Mouse (Mus musculus) neural tube, embryonic 15.5 days (tissue): ENCODE measurements around the gene Lmod2. TPM values are rescaled to one million over a fixed set of nuclear protein-coding genes. Genes with fewer than 3 reads are reported as not detected.

ENCODE experiments used
- ATAC-seq: fragments of 200-750 bp; cut with Nextera tagmentation; 2 replicates; pipeline ENCODE4 v1.8.0; 2017; ENCODE audit warnings: mild to moderate bottlenecking, moderate TSS enrichment, moderate library complexity; ENCODE audit not compliant: low FRiP score
- H3K27ac ChIP-seq: fragments of 300-500 bp; sonication (generic); replicated peaks from 2 replicates; pipeline ENCODE4 v1.5.1; 2015; ENCODE audit warnings: mild to moderate bottlenecking, inconsistent platforms
- H3K27me3 ChIP-seq: fragments of 300-500 bp; sonication (generic); replicated peaks from 2 replicates; pipeline ENCODE4 v1.6.1; 2015; ENCODE audit warnings: inconsistent platforms
- H3K36me3 ChIP-seq: fragments of 300-500 bp; sonication (generic); 2 replicates; pipeline ENCODE4 v1.6.1; 2015; ENCODE audit warnings: inconsistent platforms
- H3K4me1 ChIP-seq: fragments of 300-500 bp; sonication (generic); 2 replicates; pipeline ENCODE4 v1.6.1; 2015; ENCODE audit warnings: inconsistent platforms
- H3K4me2 ChIP-seq: fragments of 300-500 bp; sonication (generic); 2 replicates; pipeline ENCODE4 v1.6.1; 2015; ENCODE audit warnings: inconsistent platforms, mild to moderate bottlenecking, moderate library complexity
- H3K4me3 ChIP-seq: fragments of 300-500 bp; sonication (generic); replicated peaks from 2 replicates; pipeline ENCODE4 v1.5.1; 2015; ENCODE audit warnings: mild to moderate bottlenecking, inconsistent platforms
- H3K9ac ChIP-seq: fragments of 300-500 bp; sonication (generic); replicated peaks from 2 replicates; pipeline ENCODE4 v1.6.1; 2015; ENCODE audit warnings: mild to moderate bottlenecking, inconsistent platforms
- H3K9me3 ChIP-seq: fragments of 300-500 bp; sonication (generic); replicated peaks from 2 replicates; pipeline ENCODE4 v1.6.1; 2016; ENCODE audit warnings: inconsistent platforms
- WGBS: fragments of 180-500 bp; shearing (Covaris S2); methylation state at CpG from one replicate; pipeline ENCODE4 v1.1.7; 2015; ENCODE audit warnings: mixed read lengths; 5-methylcytosine and 5-hydroxymethylcytosine counted together
- polyA plus RNA-seq: library from polyadenylated mRNA; unstranded; fragments of >200 nt; fragmentation: Nextera tagmentation; extraction: Ambion mirVana; gene quantifications from 2 replicates; pipeline ENCODE4 v1.2.1, GENCODE M21; 2015

The Lmod2 gene
- polyA plus RNA-seq, 1 experiment from 2014 or later = 0.32 TPM

DNA sequence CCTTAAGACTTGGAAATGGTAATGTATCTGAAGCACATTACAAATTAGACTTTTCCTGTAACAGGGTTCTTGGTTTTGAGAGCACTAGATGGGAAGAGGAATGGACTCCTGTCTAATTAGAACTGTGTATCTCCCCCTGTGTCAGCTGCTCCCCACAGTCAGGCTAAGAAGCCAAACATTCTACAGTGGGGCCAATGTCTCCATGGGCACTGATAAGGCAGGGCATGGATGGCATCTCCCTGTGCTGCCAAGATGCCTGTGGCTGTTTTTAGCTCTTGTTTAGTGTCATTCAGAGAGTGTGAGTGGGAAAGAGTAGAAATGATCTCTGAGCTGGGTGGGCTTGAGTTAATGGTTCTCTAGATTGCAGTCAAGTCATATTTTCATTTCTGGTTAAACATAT is 24.2 kb upstream of the Lmod2 start:
- no peaks in the 10 kb centered on the region for H3K9me3 ChIP-seq
- no peaks in the 10 kb centered on the region for H3K4me1 ChIP-seq
- H3K36me3 ChIP-seq = no peaks in the 10 kb centered on the region
- H3K27ac ChIP-seq = no peak overlapping the region
- ATAC-seq = no peak
- no peak overlapping the region for H3K4me2 ChIP-seq
- H3K27me3 ChIP-seq = no peaks in the 10 kb centered on the region
- no peak overlapping the region for H3K4me3 ChIP-seq
- H3K9ac ChIP-seq = no peak overlapping the region

DNA sequence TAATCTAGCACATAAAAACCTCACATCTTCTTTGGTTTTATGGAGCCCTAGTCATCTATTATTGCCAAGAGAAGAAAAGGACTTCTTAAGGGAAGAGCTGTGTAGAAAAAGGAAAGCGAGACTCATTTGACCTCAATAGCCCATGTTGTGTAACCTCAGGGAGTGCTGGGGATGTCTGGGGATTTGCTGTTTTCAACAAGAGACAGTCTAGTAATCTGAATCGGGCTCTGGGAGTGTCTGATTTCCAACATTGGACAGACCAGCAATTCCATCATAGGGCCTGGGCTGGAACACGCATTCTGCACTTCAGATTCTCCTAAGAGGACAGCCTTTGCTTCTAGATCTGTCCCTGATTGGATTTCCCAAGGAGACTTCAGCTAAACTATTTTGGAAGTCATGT is 14.1 kb upstream of the Lmod2 start:
- ATAC-seq = no peak
- Histone ChIP-seq H3K36me3 (no peaks in the 10 kb centered on the region), H3K4me1 (no peaks in the 10 kb centered on the region), H3K4me2 (no peak overlapping the region), H3K4me3 (no peak overlapping the region), H3K27ac (no peak overlapping the region), H3K27me3 (no peaks in the 10 kb centered on the region), H3K9me3 (no peaks in the 10 kb centered on the region), H3K9ac (no peak overlapping the region)
- WGBS = 75% methylated on average over 3 of the region's 3 CpGs

DNA sequence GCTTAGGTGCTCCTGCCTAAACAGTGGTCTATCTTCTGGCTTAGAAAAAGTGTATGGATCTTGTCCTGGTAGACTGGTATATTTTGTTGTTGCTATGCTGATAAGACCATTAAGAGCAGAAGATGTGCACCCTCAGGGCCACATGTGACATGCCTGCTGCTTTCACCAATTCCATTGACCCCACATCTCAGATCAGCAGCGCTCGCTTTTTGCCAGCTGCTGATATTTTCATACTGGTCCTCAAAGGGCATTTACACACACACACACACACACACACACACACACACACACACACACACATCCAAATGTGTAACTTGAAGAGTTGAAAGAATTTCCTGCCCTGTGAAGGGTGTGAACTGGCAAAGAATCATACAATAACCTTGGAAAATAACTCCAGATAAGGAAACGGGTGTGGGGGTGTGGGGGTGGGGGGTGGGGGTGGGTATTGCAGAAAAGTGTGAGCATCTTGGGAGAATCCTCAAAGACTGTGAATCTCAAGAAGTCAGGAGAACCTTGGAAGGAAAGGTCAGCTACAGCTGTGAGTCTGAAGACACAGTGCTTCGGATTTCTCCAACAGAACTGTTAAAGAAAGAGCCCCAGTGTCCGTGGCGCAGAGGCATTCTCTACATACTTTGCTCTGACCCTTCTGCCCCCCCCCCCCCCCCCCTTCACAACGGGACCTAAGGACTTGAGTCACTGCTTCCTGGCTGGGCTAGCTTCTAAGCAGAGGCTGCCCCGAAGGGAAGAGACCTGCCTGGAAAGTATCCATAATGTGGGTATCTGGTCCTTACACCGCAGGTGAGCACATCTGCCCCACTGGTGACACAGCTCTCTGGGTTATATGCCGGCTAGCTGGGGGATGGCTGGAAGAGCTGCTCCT is 11.9 kb upstream of the Lmod2 start:
- no peak for ATAC-seq
- 77% methylated on average over 10 of the region's 10 CpGs for WGBS

DNA sequence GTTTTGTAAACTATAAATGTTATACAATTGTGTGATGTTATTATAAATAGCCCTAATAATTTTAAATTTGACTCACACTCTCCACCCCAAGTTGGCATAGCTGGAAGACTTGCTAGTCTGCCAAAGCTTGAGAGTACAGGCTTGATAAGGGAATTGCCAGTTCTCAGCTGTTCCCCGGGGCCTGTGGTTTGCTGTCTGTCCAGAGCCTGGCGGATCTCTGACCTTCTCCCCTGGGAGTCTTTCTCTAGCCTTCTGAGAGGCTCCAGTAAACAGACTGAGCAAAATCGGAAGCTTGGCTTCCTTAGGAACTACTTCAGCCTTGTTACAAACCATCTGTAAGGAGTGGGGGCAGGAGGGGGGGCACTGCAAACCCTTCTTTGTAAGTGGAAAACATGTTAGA is 10.7 kb upstream of the Lmod2 start:
- H3K9me3 ChIP-seq = no peaks in the 10 kb centered on the region
- H3K27me3 ChIP-seq = no peaks in the 10 kb centered on the region
- no peaks in the 10 kb centered on the region for H3K4me1 ChIP-seq
- H3K27ac ChIP-seq = no peak overlapping the region
- no peaks in the 10 kb centered on the region for H3K36me3 ChIP-seq
- no peak overlapping the region for H3K4me2 ChIP-seq
- no peak overlapping the region for H3K9ac ChIP-seq
- no peak for ATAC-seq
- WGBS = 63% methylated on average over 3 of the region's 3 CpGs
- no peak overlapping the region for H3K4me3 ChIP-seq

More for the DNA sequence above, 11.9 kb upstream of the Lmod2 start:
- Histone ChIP-seq H3K36me3 (no peaks in the 10 kb centered on the region), H3K9me3 (no peaks in the 10 kb centered on the region), H3K4me3 (no peak overlapping the region), H3K4me1 (no peaks in the 10 kb centered on the region), H3K27ac (no peak overlapping the region), H3K27me3 (no peaks in the 10 kb centered on the region), H3K9ac (no peak overlapping the region), H3K4me2 (no peak overlapping the region)

DNA sequence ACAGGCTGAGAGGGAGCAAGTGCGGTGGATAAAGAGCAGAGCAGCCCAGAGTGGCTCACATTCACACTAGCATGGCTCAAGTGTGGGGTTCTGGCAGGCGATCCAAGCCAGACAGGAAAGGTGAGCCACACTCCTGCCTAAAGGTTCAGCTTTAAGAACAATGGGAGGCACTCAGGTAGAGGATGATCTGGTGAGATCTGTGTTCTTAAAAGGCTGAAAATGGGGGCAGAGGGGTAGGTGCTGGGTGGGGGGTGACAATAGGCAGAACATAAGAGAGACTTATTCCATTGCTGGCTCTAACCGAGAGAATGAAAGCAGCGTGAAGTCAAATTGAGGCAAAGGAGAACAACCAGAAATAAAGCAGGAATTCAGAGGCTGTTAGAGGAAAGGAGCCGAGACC is 7.3 kb upstream of the Lmod2 start:
- no peak overlapping the region for H3K4me2 ChIP-seq
- H3K27me3 ChIP-seq = no peaks in the 10 kb centered on the region
- ATAC-seq = no peak
- no peak overlapping the region for H3K9ac ChIP-seq
- H3K9me3 ChIP-seq = no peaks in the 10 kb centered on the region
- H3K27ac ChIP-seq = no peak overlapping the region
- no peaks in the 10 kb centered on the region for H3K36me3 ChIP-seq
- no peak overlapping the region for H3K4me3 ChIP-seq
- WGBS = 85% methylated on average over 5 of the region's 5 CpGs
- no peaks in the 10 kb centered on the region for H3K4me1 ChIP-seq

DNA sequence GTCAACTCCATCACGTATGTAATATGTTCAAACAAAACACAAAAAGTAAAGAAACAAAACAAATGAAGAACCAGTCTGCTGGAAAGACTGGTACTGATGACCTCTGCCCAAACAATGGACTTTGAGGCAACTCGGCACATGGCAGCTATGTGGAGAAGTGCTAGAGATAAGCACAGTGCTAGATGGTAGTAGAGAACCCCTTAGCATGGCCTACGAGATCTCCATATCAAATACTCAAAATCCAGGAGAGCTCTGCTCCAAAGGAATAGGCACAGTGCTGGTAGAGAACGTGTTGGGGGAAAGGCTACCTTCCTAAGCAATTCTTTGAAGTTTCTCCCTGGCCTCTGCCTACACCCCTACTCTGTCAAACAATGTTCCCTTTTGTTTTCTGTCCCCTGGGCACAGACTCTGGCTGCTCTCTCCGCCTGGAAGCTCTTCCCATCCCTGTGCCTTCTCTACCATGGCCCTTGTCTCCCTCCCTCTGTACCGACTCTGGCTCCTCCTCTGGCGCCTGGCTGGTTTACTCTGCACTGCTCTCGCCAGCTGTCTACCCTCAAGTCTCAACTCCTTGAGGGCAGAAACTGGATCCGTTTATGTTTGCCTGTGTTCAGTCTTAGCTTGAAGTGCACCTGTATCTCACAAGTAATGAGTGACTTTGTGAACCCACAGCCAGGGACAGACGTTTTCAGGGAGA is 5.9 kb upstream of the Lmod2 start:
- Histone ChIP-seq H3K4me3 (no peak overlapping the region), H3K27me3 (no peaks in the 10 kb centered on the region), H3K4me1 (no peaks in the 10 kb centered on the region), H3K9ac (no peak overlapping the region), H3K27ac (no peak overlapping the region), H3K4me2 (no peak overlapping the region), H3K36me3 (no peaks in the 10 kb centered on the region), H3K9me3 (no peaks in the 10 kb centered on the region)
- ATAC-seq = no peak
- WGBS = 62% methylated on average over 10 of the region's 10 CpGs

DNA sequence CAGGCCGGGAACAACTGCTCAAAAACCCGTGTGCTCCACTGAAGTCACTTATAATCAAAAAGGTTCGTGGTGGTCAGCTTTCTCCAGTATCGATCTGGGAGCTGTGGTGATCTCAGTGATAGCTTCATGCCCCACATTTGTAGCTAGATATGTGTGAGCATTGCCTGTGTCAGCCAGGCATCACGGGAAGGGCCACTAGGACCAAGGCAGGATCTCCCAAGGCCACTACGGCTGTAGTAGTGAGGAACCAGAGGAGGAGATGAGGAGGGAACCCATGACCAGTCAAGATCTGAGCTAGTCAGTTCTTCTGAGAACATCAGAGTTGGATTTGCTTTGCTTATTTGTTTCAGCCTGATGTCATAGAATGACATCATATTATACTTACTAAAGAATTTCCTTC is 1.6 kb downstream of the Lmod2 start:
- H3K27ac ChIP-seq = no peak overlapping the region
- no peak overlapping the region for H3K4me3 ChIP-seq
- no peak overlapping the region for H3K4me2 ChIP-seq
- no peaks in the 10 kb centered on the region for H3K36me3 ChIP-seq
- WGBS = 96% methylated on average over 6 of the region's 6 CpGs
- H3K9me3 ChIP-seq = no peaks in the 10 kb centered on the region
- H3K27me3 ChIP-seq = no peaks in the 10 kb centered on the region
- H3K4me1 ChIP-seq = no peaks in the 10 kb centered on the region
- no peak overlapping the region for H3K9ac ChIP-seq
- ATAC-seq = no peak

DNA sequence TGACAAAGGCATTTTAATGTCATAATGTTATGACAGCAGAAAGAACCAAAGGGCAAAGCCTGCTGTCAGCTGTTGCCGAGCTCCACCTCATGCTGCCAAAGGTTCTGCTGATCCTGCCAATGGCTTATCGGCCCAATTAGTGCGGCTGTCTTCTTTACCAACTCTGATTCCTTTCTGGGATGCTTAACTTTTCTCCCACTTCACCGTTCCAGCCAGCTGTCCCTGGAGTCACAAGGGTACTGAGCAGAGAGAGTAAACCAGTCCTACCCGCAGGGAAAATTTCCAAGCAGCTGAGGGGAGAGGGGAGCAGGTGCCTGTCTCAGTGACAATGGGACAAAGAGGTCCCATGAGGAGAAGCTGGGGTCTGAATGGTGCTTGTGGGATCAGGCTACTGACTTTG is 2.1 kb downstream of the Lmod2 start:
- no peak overlapping the region for H3K4me3 ChIP-seq
- no peaks in the 10 kb centered on the region for H3K9me3 ChIP-seq
- H3K27ac ChIP-seq = no peak overlapping the region
- no peak overlapping the region for H3K9ac ChIP-seq
- H3K27me3 ChIP-seq = no peaks in the 10 kb centered on the region
- H3K4me1 ChIP-seq = no peaks in the 10 kb centered on the region
- WGBS = 78% methylated on average over 5 of the region's 5 CpGs
- no peaks in the 10 kb centered on the region for H3K36me3 ChIP-seq
- no peak for ATAC-seq
- H3K4me2 ChIP-seq = no peak overlapping the region

DNA sequence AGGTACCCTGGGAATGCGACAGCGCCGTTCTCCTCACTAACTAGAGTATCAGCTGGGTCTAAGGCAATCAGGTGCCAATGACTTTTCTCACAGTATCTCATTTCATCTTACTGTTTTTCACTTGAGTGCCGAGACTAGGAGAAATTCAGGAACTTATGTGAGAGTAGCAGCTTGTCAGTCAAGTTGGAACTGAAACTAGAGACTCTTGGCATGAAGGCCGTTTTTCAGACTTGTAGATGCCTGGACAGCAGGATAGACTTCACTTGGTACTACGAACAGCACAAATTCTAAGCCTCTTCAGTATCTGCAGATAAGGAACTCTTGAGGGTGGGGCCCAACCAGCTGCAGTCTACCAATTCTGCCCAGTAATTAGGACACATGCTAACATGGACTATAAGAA is 2.6 kb downstream of the Lmod2 start:
- no peak for ATAC-seq
- H3K9ac ChIP-seq = no peak overlapping the region
- WGBS = 86% methylated on average over 6 of the region's 6 CpGs
- no peaks in the 10 kb centered on the region for H3K27me3 ChIP-seq
- no peaks in the 10 kb centered on the region for H3K9me3 ChIP-seq
- no peaks in the 10 kb centered on the region for H3K36me3 ChIP-seq
- H3K4me1 ChIP-seq = no peaks in the 10 kb centered on the region
- no peak overlapping the region for H3K27ac ChIP-seq
- no peak overlapping the region for H3K4me3 ChIP-seq
- no peak overlapping the region for H3K4me2 ChIP-seq

DNA sequence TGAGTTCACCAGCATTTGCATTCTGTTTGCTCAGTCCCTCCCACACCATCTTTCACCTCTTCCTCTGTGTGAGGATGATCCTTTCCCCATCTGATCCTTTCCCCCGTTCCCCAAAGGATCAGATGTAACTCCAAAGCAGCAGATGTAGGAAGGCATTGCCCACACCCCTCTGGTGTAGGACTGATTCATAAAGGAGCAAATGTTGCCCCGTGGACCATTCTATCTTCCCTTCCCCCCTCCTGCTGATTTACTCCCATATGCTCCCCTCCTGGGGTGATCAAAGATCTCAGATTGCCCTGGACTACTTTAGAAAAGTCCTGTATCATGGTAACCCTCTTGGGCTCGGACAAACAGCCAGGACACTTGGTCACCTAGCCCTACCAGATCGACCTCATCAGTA is 3.2 kb downstream of the Lmod2 start:
- no peak overlapping the region for H3K4me3 ChIP-seq
- H3K27me3 ChIP-seq = no peaks in the 10 kb centered on the region
- H3K9ac ChIP-seq = no peak overlapping the region
- H3K4me1 ChIP-seq = no peaks in the 10 kb centered on the region
- no peaks in the 10 kb centered on the region for H3K36me3 ChIP-seq
- no peaks in the 10 kb centered on the region for H3K9me3 ChIP-seq
- no peak overlapping the region for H3K4me2 ChIP-seq
- H3K27ac ChIP-seq = no peak overlapping the region
- WGBS = 77% methylated on average over 4 of the region's 4 CpGs
- no peak for ATAC-seq

DNA sequence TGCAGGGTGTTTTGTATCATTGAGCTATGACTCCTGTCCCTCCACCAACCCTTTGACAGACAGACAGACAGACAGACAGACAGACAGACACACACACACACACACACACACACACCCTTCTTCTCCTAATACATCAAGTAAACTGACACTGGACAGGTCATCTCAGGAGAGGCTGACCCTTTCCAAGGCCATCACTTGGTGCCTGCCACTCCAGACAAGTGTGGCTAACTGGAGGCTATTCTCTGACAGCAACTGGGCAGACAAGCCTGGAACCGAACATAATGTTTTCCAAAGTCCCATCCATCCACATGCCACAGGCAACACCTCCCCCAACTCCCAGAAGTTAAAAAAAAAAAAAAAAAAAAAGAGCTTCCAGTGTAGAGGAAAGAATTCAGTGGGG is 4.1 kb downstream of the Lmod2 start:
- H3K27me3 ChIP-seq = no peaks in the 10 kb centered on the region
- no peak overlapping the region for H3K27ac ChIP-seq
- WGBS = 63% methylated on average over 1 of the region's 1 CpGs
- no peak overlapping the region for H3K4me3 ChIP-seq
- H3K4me1 ChIP-seq = no peaks in the 10 kb centered on the region
- no peaks in the 10 kb centered on the region for H3K36me3 ChIP-seq
- ATAC-seq = no peak
- H3K9me3 ChIP-seq = no peaks in the 10 kb centered on the region
- no peak overlapping the region for H3K4me2 ChIP-seq
- H3K9ac ChIP-seq = no peak overlapping the region

DNA sequence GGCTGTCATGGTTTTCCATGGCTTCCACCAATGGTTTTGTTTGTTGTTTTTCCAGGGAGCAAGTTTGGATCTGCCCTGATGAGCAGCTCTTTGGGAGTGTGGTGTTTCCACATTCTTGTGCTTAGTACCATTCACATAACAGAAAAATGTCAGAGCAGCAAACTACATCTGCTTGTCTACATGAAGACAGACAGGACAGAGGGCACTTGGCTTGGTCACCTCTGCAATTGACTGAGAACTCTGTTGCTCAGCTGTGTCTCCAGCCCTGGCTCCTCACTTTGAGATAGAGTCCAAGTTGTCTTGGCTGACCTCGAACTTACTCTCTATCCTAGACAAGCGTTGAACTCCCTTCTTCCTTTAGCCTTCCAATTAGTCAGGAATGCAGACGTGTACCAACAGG is 4.8 kb downstream of the Lmod2 start:
- H3K4me3 ChIP-seq = no peak overlapping the region
- H3K36me3 ChIP-seq = no peaks in the 10 kb centered on the region
- no peaks in the 10 kb centered on the region for H3K27me3 ChIP-seq
- H3K4me1 ChIP-seq = no peaks in the 10 kb centered on the region
- H3K27ac ChIP-seq = no peak overlapping the region
- 94% methylated on average over 3 of the region's 3 CpGs for WGBS
- H3K4me2 ChIP-seq = no peak overlapping the region
- H3K9ac ChIP-seq = no peak overlapping the region
- H3K9me3 ChIP-seq = no peaks in the 10 kb centered on the region
- ATAC-seq = no peak
